In genomic region chr5:113875625-113876024, GRCm38 (mm10) we compare ENCODE assay signal across 11 mouse cellular contexts. TPM values are rescaled to one million over a fixed set of nuclear protein-coding genes. Genes with fewer than 3 reads are reported as not detected.
A peak's percentile ranks its signal among the peaks of the same experiment; 100 is the strongest.
DNase-seq lines count a peak whose midpoint lies in the region; ATAC-seq lines count a peak whose summit lies in the region.
"Had no signal": no experiment of that assay in that cellular context is flagged by ENCODE, and none has a peak within 500 bp of the region (broad histone marks: within the 10 kb centered on the region; RNA-seq: fewer than 3 reads in every experiment).

No protein-coding gene starts in this region.

- H3K9me3 ChIP-seq in embryonic facial prominence, embryonic 10.5 days, result no peaks in the 10 kb centered on the region
- no peaks in the 10 kb centered on the region for H3K9me3 ChIP-seq in forebrain, embryonic 15.5 days
- H3K9me3 ChIP-seq in neural tube, embryonic 13.5 days, result no peaks in the 10 kb centered on the region

- H3K27ac ChIP-seq in embryonic facial prominence, embryonic 10.5 days (replicated peaks), result peak overlapping the region; percentile 59
- H3K27ac ChIP-seq in forebrain, embryonic 15.5 days (replicated peaks), result peak overlapping the region; percentile 98; the same call in 1 of the 2 replicates
- peak overlapping the region; percentile 99 for H3K27ac ChIP-seq in neural tube, embryonic 13.5 days (replicated peaks)

- DNase-seq in kidney, adult 9 months, result peak; percentile 43
- DNase-seq in kidney, adult 18-20 months, result no peak
- DNase-seq in embryonic facial prominence, embryonic 10.5 days (ENCODE audit: low spot score), result peak; percentile 40
- no peak for DNase-seq in cerebellum, adult 9-10 months
- no peak for DNase-seq in spleen, postnatal 10 days (ENCODE audit: low spot score in 2 of 2)
- DNase-seq: cerebellum, adult 18-20 months; embryo, embryonic 11 days; thymus, adult 2 months had no signal

- WGBS in embryonic facial prominence, embryonic 10.5 days, result 77% methylated on average over 4 of the region's 4 CpGs
- WGBS in forebrain, embryonic 15.5 days, result 94% methylated on average over 4 of the region's 4 CpGs
- WGBS in neural tube, embryonic 13.5 days, result 91% methylated on average over 4 of the region's 4 CpGs

- H3K4me3 ChIP-seq in embryonic facial prominence, embryonic 10.5 days, result no peak overlapping the region
- H3K4me3 ChIP-seq in forebrain, embryonic 15.5 days, result no peak overlapping the region
- no peak overlapping the region for H3K4me3 ChIP-seq in neural tube, embryonic 13.5 days

- no peak overlapping the region for H3K9ac ChIP-seq in forebrain, embryonic 15.5 days (replicated peaks)
- no peak overlapping the region for H3K9ac ChIP-seq in neural tube, embryonic 13.5 days

- peaks cover 61% of the 10 kb centered on the region for H3K36me3 ChIP-seq in embryonic facial prominence, embryonic 10.5 days (replicated peaks)
- peaks cover 22% of the 10 kb centered on the region for H3K36me3 ChIP-seq in forebrain, embryonic 15.5 days
- H3K36me3 ChIP-seq in neural tube, embryonic 13.5 days, result peaks cover 35% of the 10 kb centered on the region

- peaks cover 63% of the 10 kb centered on the region for H3K4me1 ChIP-seq in embryonic facial prominence, embryonic 10.5 days
- H3K4me1 ChIP-seq in forebrain, embryonic 15.5 days, result peaks cover 55% of the 10 kb centered on the region
- peaks cover 92% of the 10 kb centered on the region for H3K4me1 ChIP-seq in neural tube, embryonic 13.5 days (replicated peaks)

- H3K27me3 ChIP-seq in embryonic facial prominence, embryonic 10.5 days (replicated peaks; ENCODE audit: low read depth, poor library complexity, severe bottlenecking), result no peaks in the 10 kb centered on the region
- no peaks in the 10 kb centered on the region for H3K27me3 ChIP-seq in forebrain, embryonic 15.5 days
- H3K27me3 ChIP-seq in neural tube, embryonic 13.5 days, result no peaks in the 10 kb centered on the region

- no peak overlapping the region for H3K4me2 ChIP-seq in forebrain, embryonic 15.5 days (replicated peaks)
- no peak overlapping the region for H3K4me2 ChIP-seq in neural tube, embryonic 13.5 days

- ATAC-seq in forebrain, embryonic 15.5 days (replicated peaks), result no peak
- no peak for ATAC-seq in neural tube, embryonic 13.5 days (ENCODE audit: low read depth)
- ATAC-seq: lung, postnatal 0 days had no signal

RNA-seq across cellular contexts. Expression of gene Coro1c, which starts 32.9 kb away (rescaled TPM):
- 178 and 198 TPM in 2 replicates for polyA plus RNA-seq in embryonic facial prominence, embryonic 10.5 days (2016; fragmentation: Nextera tagmentation; extraction: Ambion mirVana)
- 221 and 224 TPM in 2 replicates for polyA plus RNA-seq in forebrain, embryonic 15.5 days (2015; fragmentation: Nextera tagmentation; extraction: Ambion mirVana)
- 183 and 200 TPM in 2 replicates for polyA plus RNA-seq in neural tube, embryonic 13.5 days (2015; fragmentation: Nextera tagmentation; extraction: Ambion mirVana)

RNA-seq across cellular contexts. Expression of gene Selplg, which starts 43.2 kb away (rescaled TPM):
- polyA plus RNA-seq in embryonic facial prominence, embryonic 10.5 days (2016; fragmentation: Nextera tagmentation; extraction: Ambion mirVana), result 0.58 and 0.83 TPM in 2 replicates
- polyA plus RNA-seq in forebrain, embryonic 15.5 days (2015; fragmentation: Nextera tagmentation; extraction: Ambion mirVana), result 1.8 TPM in 2 replicates
- polyA plus RNA-seq in neural tube, embryonic 13.5 days (2015; fragmentation: Nextera tagmentation; extraction: Ambion mirVana), result 1.9 and 2.5 TPM in 2 replicates

Comparison
In these comparisons a context has a peak if more than half of its experiments do, and no peak if none do; other contexts are left out.
1. DNase-seq: peak in kidney, adult 9 months (single experiment) and embryonic facial prominence, embryonic 10.5 days (single experiment); none in kidney, adult 18-20 months (single experiment), cerebellum, adult 9-10 months (single experiment) and spleen, postnatal 10 days (0 of 2).
2. Peak in every context shown above with its lines, with median percentiles within 50 percentile points of each other: H3K27ac ChIP-seq.